Mouse (Mus musculus): ENCODE measurements at regions not wholly inside any gene's neighbourhood (a gene's known extent, or its start where the extent isn't known, plus 50 kb on each side); places are given as distances from the start of the nearest gene placed in this dataset.

- ATAC-seq (ENCODE audit: low FRiP score) (no peak), DNase-seq (ENCODE audit: low spot score) (peak; percentile 43)
- Histone ChIP-seq H3K4me3 (ENCODE audit: low read depth, low read length) (no peak overlapping the region), H3K4me2 (ENCODE audit: low read depth, low read length, poor library complexity, severe bottlenecking) (no peak overlapping the region), H3K4me1 (ENCODE audit: insufficient read depth, low read length) (no peaks in the 10 kb centered on the region), H3K27ac (ENCODE audit: low read depth, low read length) (no peak overlapping the region), H3K9ac (replicated peaks; ENCODE audit: low read length, poor library complexity, severe bottlenecking) (no peak overlapping the region), H3K9me3 (ENCODE audit: low read length) (no peaks in the 10 kb centered on the region), H3K27me3 (ENCODE audit: insufficient read depth, low read length) (no peaks in the 10 kb centered on the region), H3K36me3 (ENCODE audit: insufficient read depth, low read length) (no peaks in the 10 kb centered on the region)
- 39% methylated on average over 1 of the region's 1 CpGs for WGBS
- TF ChIP-seq CTCF (IDR thresholded peaks at IDR 0.05): no peak
Observed at GRCm38 (mm10) chr3:74787741-74788140, 377.1 kb downstream of the Zbbx start.

GRCm38 (mm10) chr3:74778337-74778736 lies 386.5 kb downstream of the Zbbx start:
- no peak overlapping the region for H3K4me2 ChIP-seq (ENCODE audit: low read depth, low read length, poor library complexity, severe bottlenecking)
- no peaks in the 10 kb centered on the region for H3K9me3 ChIP-seq (ENCODE audit: low read length)
- WGBS: 84% methylated on average over 5 of the region's 5 CpGs
- H3K4me1 ChIP-seq (ENCODE audit: insufficient read depth, low read length): no peaks in the 10 kb centered on the region
- DNase-seq (ENCODE audit: low spot score) (no peak), ATAC-seq (ENCODE audit: low FRiP score) (no peak)
- no peak for TF ChIP-seq CTCF (IDR thresholded peaks at IDR 0.05)
- no peak overlapping the region for H3K9ac ChIP-seq (replicated peaks; ENCODE audit: low read length, poor library complexity, severe bottlenecking)
- no peak overlapping the region for H3K4me3 ChIP-seq (ENCODE audit: low read depth, low read length)
- no peaks in the 10 kb centered on the region for H3K27me3 ChIP-seq (ENCODE audit: insufficient read depth, low read length)
- H3K27ac ChIP-seq (ENCODE audit: low read depth, low read length): no peak overlapping the region
- no peaks in the 10 kb centered on the region for H3K36me3 ChIP-seq (ENCODE audit: insufficient read depth, low read length)

GRCm38 (mm10) chr3:74742123-74742522 lies 422.7 kb downstream of the Zbbx start:
- DNase-seq (ENCODE audit: low spot score): peak; percentile 36
- H3K27me3 ChIP-seq (ENCODE audit: insufficient read depth, low read length): no peaks in the 10 kb centered on the region
- no peaks in the 10 kb centered on the region for H3K36me3 ChIP-seq (ENCODE audit: insufficient read depth, low read length)
- WGBS: 82% methylated on average over 2 of the region's 2 CpGs
- ATAC-seq (ENCODE audit: low FRiP score): no peak
- H3K9me3 ChIP-seq (ENCODE audit: low read length): no peaks in the 10 kb centered on the region
- no peak overlapping the region for H3K4me3 ChIP-seq (ENCODE audit: low read depth, low read length)
- H3K9ac ChIP-seq (replicated peaks; ENCODE audit: low read length, poor library complexity, severe bottlenecking): no peak overlapping the region
- H3K27ac ChIP-seq (ENCODE audit: low read depth, low read length): no peak overlapping the region
- H3K4me1 ChIP-seq (ENCODE audit: insufficient read depth, low read length): no peaks in the 10 kb centered on the region
- TF ChIP-seq CTCF (IDR thresholded peaks at IDR 0.05): peak; percentile 57
- H3K4me2 ChIP-seq (ENCODE audit: low read depth, low read length, poor library complexity, severe bottlenecking): no peak overlapping the region

- no peak for ATAC-seq (ENCODE audit: low FRiP score)
- Histone ChIP-seq H3K9me3 (ENCODE audit: low read length) (no peaks in the 10 kb centered on the region), H3K4me2 (ENCODE audit: low read depth, low read length, poor library complexity, severe bottlenecking) (no peak overlapping the region), H3K36me3 (ENCODE audit: insufficient read depth, low read length) (no peaks in the 10 kb centered on the region), H3K4me1 (ENCODE audit: insufficient read depth, low read length) (no peaks in the 10 kb centered on the region), H3K27me3 (ENCODE audit: insufficient read depth, low read length) (no peaks in the 10 kb centered on the region), H3K4me3 (ENCODE audit: low read depth, low read length) (no peak overlapping the region), H3K9ac (replicated peaks; ENCODE audit: low read length, poor library complexity, severe bottlenecking) (no peak overlapping the region), H3K27ac (ENCODE audit: low read depth, low read length) (no peak overlapping the region)
- no peak for TF ChIP-seq CTCF (IDR thresholded peaks at IDR 0.05)
- 79% methylated on average over 2 of the region's 2 CpGs for WGBS
- DNase-seq (ENCODE audit: low spot score): no peak
Observed at GRCm38 (mm10) chr3:74739718-74740117, 425.1 kb downstream of the Zbbx start.
